Mouse (Mus musculus) urinary bladder, postnatal 14 days (tissue): ENCODE measurements at regions not wholly inside any gene's neighbourhood (a gene's known extent, or its start where the extent isn't known, plus 50 kb on each side); places are given as distances from the start of the nearest gene placed in this dataset.
"Not testable (repeated sequence)": the region's sequence is repeated elsewhere in the genome, so short reads cannot be mapped to it uniquely, and the experiment has no call there.

ENCODE experiments used
- DNase-seq: peaks from one replicate; pipeline ENCODE4 v3.0.0; 2021; ENCODE audit warnings: low spot score

DNA sequence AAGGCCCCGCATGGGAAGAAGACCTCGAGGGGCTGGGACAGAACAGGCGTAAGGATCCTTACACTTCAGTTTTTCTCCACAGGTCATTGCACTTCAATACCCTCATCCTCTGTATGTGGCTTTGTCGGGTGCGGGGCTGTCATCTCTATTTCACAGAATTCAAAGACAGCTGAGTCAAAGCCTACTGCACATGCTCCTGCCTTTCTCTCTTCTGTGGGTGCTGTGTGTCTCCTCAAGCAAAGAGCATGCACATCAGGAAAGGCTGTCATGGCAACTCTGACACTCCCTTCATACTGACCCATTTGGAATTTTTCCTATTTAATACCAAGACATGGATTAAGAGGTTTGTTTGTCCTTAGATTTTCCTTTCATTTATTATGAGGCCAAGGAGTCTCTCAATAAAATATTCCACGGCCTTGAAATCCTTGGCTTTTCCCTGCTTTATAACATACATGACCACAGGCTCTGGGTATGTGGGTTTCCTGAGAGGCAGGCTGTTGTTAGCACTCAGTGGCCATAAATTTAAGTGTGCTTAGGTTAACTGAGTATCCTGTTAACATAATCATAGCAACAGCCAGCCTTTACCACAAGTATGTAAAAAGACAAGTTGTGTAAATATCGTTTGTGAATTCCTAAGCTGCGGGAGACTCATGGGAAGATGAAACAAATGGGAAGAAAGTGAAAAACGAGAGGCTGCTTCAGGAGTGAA lies 574.5 kb downstream of the Dcdc2c start:
- no peak for DNase-seq

DNA sequence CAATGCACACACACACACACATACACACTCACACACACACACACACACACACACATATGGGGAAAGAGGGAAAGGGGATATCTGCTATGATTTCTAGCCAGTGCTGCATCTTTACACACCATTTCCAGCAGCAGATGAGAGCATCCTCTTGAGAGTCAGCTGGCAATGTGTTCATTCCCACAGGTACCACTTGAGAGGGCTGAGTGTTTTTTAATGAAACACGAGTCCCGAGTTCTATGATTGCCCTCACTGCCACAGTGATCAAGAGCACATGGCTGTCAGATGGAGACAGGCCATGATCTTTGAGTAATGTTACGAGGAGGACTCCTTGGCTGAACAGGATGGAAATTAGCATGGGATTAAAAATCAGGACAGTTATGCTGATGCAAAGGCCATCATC lies 589.3 kb downstream of the Dcdc2c start:
- no peak for DNase-seq

GRCm38 (mm10) chr12:27960064-27960463 lies 592.1 kb downstream of the Dcdc2c start:
- DNase-seq = no peak

DNA sequence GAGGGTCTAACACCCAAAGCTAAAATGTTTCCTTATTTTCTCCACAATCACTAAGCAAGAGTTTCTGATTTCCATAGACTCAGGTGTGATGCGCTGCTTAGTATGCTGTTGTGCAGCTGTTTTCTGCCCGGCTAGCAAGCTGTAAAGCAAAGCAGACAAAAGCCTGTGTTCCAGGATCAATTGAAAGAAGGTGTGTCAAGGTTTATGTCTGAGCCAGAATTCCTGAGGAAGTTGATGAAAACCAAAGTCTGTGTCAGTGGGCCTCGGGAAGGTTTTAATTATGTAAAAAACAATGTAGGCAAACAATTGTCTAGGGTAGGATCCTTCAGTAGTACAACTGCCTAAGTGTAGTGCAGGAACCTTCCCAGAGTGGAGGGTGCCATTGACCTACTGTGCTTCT lies 604.6 kb downstream of the Dcdc2c start:
- DNase-seq = no peak

DNA sequence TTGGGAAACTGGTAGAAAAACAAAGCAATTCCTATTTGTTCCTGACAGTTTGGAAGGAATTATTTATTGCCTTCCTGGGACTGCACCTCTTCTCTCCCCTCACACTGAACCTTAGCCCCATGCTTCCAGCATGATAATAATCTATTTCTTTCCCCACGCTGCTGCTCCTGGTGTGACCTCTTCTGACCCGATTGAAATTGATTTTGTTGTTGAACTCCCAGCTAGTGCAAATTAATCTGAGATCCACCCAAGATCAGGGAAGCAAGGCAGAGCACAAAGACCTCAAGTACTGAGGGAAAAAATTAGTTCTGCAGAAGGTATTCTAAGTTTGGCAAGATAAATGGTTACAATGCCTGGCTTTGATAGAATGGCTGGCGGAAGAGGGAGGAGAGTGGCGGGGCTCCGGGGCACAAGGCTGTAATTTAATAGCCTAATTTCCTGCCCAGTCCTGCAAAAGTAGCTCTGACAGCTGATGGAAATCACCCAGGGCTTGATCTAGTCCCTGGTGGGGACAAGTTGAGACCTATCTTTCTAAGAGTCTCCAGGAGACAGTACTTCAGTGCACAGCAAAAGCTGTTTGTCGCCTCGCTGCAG lies 604.6 kb upstream of the Sox11 start:
- peak; percentile 32 for DNase-seq

GRCm38 (mm10) chr12:27945411-27945810 lies 603.0 kb upstream of the Sox11 start:
- no peak for DNase-seq

DNA sequence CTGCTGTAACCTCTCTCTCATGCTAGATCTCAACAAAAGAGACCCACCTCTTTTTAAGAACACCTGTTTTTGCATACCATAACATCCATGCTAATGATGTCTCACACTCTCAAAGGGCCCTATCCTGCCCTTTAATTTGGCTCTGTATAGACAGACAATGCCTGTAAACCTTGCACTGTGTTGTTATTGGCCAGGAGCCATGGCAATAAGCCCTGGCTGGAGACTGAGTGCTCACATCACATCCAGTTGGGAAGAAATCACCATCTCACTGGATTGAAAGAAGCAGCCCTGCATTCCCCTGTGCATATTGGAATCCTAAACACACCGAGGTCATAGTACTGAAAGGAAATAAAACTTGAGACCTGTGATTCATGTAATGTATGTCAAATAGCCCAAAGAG lies 598.7 kb upstream of the Sox11 start:
- DNase-seq = no peak

DNA sequence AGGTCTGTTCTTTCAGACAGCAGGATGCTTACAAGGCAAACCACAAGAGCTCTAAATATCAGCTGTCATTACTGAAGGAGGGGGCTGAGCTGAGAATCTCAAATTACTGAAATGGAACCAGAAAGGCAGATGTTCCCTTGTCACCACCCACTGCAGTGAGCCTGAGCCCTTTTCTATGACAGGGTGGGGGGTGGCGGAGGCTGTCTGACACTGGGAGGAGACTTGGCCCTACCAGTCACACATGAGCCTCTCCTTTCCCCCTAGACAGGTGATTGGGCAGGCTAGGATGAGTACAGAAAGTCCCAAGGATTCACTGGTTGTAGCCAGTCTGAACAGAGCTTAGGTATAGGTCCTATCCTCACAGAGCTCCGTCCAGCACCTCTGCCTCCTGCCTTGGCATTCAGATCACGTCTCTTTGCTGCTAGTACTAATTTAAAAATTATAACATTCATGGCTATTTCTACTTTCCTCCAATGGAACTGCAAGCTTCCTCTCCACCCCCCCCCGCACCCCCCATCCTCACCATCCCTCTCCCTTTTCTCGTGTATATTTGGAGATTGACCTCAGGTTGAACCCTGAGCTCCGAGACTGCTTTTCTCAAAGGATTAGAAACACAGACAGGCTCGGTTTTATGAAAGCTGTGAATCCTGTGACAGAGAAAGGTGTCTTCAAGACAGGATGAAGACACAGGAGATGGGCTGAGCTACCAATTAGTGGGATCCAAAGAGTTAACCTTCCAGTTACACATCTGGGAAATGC lies 590.2 kb upstream of the Sox11 start:
- DNase-seq = no peak

- no peak for DNase-seq
Observed at GRCm38 (mm10) chr12:27928366-27928963, 586.1 kb upstream of the Sox11 start.

- no peak for DNase-seq
Observed at GRCm38 (mm10) chr12:27926730-27927129, 584.4 kb upstream of the Sox11 start.

DNA sequence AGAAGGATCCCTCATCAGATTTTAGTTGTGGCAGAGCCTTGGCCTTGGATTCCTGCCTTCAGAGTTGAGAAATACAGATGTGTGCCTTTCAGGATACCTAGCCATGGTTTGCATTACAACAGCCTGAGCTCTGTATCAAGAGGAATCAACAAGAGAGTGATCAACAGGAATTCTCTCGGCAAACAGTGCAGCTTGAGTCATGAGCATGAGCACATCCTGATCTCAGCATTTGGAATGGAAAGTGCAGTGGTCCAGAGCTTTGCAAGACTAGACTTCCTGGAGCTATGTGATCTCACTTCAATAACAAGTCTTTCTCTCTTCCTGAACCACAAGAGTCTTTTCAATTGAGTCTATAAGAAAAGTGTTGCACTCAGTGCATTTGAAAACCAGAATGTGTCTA lies 578.2 kb upstream of the Sox11 start:
- no peak for DNase-seq

DNA sequence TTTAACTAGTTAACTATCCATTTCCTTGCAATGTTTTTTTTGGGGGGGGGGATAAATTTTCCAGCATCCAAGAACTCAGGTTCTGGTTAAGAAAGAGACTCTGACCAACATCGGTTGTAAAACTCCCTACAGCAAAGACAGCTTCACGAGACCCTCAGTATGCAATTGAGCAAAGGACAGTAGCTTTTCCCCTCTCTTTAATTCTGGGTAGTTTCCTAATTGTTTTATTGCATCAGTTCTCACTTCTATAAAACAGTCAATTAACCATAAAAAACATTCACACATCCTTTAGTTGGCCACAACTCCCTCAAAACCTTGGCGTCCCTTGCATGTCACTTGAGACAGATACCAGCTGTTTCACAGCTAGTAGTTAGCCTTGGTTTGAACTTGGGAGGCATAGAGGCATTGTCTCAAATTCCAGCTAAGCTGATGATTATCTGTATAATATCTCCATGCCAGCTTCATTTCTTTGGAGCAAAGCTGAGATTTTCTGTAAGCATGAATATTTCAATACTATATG lies 574.1 kb upstream of the Sox11 start:
- DNase-seq = no peak

DNA sequence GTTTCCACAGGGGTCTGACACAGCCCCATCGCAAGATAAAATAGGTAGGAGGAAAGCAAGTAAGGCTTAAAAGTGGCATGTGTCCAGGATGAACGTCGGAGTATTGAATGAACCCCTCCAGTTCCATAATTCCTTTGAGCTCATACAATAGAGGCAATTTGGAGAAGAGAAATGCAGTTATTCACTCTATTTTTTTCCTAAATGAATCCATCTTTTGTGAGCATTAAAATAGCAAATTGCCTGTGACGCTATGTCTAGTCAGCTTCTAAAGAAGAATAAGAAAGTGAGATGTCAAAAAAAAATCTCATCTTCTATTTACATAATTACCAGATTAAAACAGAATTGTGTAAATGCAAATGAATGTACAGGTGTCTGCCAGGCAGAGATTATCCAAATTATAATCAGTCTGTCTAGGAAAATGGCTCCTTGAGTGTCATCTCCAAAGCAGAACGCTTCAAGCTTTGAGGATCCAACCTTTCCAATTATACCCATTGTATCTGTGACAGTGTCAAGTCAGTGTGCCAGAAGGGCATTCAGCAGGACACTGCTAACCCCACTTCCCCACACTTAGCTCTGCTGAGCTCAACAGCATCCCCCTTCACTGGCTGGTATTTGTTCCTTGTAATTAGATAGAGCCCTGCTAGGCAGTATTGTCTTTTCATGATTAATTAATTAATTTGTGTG lies 567.2 kb upstream of the Sox11 start:
- no peak for DNase-seq

- DNase-seq = not testable (repeated sequence)
Observed at GRCm38 (mm10) chr12:27896682-27897081, 554.3 kb upstream of the Sox11 start.

DNA sequence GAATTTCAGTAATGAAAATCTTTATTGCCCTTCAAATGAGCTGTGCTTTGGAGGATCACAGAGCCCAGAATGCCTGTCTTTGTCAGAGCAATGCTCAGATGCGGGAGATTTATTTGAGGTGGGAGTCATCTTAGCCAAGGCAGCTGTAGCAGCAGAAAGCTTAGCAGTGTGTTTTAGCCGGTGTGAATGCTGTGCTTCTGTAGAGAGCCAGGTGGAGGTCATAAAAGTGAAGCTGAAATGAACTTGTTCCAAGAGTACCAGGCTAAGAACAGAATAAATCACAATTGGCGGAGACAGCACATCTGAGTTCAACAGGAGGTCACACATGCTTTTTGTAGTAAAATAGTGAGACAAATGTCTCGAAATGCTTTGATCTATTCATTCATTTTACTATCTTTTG lies 539.3 kb upstream of the Sox11 start:
- no peak for DNase-seq

DNA sequence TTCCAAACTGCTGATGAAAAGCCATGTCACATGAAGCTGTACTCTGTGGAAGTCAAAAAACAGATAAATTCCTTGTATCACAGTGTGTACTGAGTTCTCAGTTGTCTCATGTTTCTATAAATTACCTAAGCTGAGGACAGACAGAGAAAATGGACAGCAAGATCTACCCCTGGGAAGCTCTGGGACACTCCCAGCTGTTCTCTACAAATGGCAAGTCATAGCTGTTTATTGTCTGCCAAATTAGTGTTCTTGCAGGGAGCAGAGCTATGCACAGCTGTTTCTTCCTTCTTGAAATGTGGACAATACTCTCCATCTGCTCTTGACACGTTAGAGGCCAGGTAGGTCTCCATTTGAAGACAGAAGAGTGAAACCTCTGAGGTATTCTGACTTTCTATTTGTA lies 524.0 kb upstream of the Sox11 start:
- DNase-seq = no peak

DNA sequence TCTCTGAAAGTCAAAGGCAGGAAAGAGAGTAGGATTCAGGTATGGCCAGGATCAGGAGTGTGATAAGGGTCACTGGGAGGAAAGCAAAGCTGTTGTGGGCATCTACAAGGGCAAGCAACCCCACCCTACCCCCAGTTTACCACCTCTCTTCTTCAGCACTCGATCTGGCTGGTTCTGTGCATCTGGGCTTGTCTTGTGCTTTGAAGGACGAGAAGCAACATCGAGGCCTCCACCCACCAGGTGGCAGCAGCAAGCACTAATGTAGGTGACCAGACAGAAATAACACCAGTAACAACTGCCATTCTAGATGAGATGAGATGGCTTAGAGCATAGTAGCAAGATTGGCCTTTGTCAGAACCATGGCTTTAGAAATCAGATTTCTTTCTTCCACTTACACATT lies 507.2 kb upstream of the Sox11 start:
- DNase-seq = peak; percentile 21

DNA sequence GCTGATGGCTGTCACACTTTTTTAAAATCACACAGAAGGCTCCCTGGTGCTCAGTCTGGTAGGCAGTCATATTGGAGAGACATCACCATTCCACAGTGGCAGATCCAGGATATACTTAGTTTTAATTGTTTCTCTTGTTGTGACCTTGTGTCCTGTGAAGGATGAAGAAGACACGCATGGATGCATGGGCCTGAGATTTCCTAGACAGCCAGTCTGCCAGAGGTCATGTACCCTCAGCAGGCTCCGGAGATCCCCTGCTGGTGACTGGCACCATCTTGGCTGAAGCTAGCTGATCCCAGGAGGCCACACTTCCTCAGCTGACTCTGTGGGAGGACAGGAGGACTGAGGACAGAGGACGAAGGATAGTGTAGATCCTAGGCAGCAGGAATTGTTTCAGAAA lies 506.7 kb upstream of the Sox11 start:
- DNase-seq = no peak

DNA sequence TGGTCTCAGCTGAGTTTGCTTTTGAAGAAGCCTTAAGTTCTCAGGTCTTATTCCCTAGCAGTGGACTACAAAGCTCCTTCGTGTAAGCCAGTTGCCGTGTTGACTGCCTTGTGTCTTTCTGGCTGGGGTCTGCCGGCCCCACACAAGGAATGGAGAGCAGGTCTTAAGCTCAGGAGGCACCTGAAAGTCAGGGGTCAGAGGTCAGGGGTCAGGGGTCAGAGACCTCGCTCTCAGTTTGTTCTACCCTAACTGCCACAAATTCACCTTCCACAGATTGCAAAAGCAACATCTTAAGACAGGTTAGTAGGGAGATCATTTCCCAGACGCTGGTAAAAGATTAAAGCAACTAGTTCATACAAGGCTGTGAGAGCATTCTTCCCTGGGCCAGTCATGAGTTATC lies 505.8 kb upstream of the Sox11 start:
- DNase-seq = no peak

DNA sequence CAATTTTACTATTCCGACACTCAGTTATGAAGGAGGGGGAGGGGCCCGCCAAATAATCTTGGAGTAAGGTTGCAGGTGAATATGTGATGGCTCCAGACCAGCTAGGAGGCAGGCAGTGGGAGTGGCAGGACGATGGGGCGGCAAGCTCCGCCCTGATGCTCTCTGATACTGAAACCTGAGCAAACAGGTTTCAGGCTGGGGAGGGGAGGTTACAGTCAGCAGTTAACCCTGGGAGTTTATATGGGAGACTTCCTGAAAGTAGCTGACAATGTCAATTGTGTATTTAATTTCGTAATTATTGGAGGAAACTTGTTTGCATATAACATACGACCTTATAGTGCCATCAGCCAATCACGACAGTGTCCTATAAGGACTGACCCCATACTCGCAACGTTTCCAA lies 505.0 kb upstream of the Sox11 start:
- DNase-seq = peak; percentile 46

DNA sequence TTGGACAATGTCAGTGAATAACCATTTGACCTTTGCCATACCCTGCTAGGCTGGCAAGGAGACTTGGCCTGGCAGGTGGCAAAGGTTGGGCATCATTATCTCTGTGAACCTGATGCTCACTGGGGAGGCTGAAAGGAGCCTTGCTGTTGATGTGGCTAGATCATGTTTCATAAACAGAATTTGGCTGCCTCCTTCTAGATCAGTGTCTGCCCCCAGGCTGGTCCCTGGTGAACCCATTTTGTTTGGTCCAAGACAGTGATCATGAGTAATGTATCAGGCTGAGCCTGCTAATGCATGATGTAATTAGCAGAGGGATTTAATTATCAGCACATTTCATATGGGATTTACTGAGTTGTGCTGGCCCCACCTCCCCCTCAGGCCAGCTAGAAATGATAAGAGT lies 502.6 kb upstream of the Sox11 start:
- DNase-seq = no peak

GRCm38 (mm10) chr12:27838955-27839354 lies 496.6 kb upstream of the Sox11 start:
- no peak for DNase-seq
